Mouse (Mus musculus): ENCODE data around the gene Agrp.

The Agrp gene

DNA sequence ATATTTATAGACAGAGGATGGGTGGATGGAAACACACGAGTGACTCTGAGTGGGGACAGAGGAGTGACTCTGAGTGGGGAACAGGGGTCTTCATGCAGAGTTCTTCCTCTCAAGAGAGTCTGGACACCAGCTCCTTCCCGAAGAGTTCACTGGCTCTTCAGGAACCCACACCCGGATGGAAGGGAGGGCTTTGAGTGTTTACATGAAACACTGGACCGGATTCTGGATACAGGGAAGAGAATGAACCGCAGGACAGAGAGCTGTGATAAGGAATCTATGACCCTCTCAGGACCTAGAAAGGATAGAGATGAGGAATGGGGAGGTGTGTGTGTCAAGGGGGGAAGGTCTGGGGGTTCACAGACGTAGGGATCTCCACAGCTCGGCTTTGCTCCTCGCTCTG is 119.8 kb downstream of the Agrp start:
- no peak for DNase-seq
